Mouse (Mus musculus) layer of hippocampus, postnatal 10 days (tissue): Measurements from ENCODE around the gene Crybb2. TPM values are rescaled to one million over a fixed set of nuclear protein-coding genes. Genes with fewer than 3 reads are reported as not detected.

Experiments
- DNase-seq, 2 experiments: peaks; one replicate each; pipeline ENCODE4 v3.0.0; 2021; ENCODE audit warnings: low spot score in 2 of 2
- total RNA-seq, 2 experiments: library from RNA; stranded (reverse); gene quantifications; 2 replicates each; pipeline ENCODE4 v1.2.3; 2021

Gene Crybb2
- total RNA-seq, 2 experiments from 2014 or later: not detected

DNA sequence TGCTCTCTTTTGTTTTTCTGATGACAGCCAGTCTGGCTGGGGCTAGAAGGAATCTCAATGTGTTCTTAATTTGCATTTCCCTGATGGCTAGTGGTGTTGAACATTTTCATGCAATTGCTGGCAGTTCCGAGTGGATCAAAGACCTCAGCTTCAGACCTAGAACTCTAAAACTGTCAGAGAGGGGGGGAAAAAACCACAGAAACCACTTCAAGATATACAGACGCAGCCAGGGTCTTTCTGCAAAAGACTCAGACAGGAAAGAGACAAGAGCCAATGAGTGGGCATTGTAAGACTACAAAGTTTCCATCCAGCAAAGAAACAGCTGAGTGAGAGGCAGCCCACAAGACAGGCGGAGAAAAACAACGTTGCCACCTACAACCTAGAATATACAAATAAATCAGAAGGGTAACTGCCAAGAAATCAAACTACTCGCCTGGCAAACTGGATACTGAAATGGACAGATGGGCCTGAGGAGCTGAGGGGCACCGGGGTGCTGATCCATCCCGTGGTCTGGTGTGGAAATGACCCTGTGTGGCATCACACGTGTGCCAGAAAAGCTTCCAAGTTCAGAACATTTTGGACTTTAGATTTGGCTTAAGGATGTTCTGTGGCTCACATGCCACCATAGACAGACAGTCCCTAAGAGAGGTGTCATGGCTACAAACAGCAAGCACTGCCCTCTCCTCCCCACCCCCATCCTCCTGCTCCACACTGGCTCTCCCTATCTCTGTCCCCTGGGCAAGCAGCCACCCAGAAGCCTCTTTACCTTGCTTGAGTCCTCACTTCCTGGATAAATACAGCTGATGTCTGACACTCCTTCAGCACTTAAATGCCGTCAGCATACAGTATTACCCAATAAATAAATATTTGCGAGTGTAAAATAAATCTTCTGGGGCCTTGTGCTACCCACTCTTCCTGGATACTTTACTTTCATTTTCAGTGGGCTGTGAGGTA, 34.5 kb downstream of the Crybb2 start:
- no peak for DNase-seq

DNA sequence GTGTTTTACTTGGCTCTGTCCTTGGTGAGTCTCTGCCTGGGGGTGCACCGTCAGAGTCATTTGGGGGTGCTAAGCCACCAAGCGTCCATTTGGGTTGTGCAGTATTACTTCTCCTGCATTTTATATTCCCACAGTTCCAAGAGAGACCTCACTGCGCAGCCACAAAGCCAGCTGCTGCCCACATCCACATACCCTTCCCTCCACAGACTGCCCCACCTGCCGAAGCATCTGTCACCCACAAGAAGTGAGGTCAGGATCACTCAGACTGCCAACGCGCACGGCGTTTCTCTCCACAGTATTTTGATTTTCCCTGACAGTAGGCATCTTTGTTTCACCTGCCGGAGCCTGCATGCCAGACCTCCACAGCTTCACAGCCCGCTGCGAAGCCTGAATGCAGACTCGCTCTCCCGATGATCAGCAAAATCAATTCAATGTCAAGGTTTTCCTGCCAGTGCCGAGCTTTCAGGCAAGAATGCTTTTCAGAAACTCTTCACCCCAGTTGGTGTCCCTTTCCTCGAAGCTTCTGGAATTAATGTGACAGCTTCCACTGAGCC, 38.6 kb downstream of the Crybb2 start:
- DNase-seq: no peak

DNA sequence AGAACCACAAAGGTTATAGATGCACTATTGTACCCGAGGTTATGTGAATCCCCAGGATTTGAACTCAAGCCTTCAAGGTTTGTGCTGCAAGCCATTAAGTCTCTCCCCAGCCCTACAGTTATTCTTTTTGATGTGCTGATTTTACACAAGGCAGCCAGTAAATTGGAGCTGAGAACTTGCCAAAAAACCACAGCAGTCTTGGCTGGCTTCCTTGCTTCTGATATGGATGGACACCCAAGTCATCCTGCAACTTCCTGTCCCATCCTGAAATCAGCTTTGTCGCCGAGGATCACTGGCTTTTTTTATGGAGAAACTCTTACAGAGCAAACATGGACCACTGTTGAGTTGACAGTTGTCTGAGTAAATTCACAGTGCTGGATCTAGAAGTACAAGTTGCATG, 39.8 kb downstream of the Crybb2 start:
- no peak for DNase-seq

DNA sequence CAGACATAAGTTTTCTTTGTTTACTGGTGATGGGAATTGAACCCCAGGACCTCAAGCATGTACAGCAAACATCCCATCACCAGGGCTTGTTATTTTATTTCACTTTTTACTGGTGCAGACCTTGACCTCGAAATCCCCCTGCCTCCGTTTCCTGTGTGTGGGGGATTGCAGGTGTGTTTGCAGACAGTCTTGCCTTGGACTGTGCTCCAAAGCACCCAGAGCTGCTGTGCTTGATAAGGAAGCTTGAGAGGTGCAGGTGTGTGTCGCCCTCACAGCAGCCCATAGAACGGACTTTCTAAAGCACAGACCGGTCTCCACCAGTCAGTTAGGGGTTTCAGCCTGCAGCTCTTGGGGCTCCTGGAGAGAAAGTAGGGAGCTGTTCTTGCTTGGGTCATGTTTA, 43.2 kb downstream of the Crybb2 start:
- no peak for DNase-seq

DNA sequence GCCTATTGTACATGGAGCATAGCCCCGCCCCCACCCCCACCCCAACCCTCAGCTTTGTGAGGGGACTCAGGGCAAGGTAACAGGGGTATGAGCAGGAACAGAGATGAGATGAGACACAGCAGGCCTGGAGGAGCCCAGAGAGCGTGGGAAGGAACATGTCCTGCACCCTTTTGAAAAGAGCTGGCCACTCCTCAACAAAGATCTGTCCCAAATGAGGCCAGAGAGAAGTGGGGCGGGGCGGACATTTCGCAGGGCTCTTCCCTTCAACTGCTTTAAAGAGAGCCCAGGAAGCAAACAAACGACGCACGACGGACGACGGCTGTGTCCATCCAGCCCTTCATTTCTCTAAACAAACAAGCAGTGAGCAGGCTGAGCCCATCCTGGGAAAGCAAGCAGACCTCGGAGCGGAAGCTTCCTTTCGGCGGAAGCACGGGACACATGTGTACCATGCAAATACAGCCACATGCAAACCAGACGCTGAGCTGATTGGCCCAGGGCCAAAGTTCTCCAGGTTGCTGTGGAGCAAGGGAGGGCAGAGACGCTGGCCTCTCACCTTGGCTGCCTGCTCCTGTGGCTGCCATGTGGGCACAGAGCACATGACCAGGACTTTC, 45.7 kb downstream of the Crybb2 start:
- DNase-seq: no peak

DNA sequence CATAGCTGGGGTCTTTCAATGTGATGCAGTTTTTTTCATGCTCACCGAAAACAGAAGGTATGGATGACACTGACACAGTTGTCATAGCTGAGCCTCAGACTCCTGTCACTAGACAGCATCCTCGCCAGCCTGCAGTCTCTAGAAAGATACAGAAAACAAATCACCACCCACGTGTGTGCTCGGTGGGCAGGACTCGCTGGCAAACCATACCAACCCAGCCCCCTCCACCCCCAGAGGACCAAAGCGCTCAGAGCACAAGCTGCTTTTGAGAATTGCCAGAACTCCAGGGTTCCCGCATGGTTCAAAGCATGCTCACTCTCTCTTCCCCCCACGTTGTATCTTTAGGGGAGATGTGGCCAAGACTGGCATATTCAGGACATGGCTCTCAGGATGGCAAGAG, 51.7 kb downstream of the Crybb2 start:
- DNase-seq: peak; percentile 56 to 72

DNA sequence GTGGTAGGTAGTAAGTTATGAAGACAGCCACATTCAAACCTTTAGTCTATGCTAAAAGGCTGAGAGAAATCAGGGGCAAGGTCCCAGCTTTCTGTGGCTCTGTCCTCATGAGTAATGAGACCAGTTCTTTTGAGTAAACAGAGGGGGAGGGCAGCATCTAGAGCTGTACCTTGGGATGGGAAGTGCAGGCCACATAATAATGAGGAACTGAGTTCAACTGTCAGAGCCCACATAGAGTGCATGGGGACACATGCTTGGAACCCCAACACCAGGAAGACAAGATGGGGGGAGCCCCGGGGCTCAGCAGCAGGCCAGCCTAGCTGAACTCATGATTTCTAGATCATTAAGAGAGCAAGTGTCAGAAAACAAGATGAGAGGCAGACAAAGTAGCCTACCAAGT, 52.9 kb downstream of the Crybb2 start:
- no peak for DNase-seq

DNA sequence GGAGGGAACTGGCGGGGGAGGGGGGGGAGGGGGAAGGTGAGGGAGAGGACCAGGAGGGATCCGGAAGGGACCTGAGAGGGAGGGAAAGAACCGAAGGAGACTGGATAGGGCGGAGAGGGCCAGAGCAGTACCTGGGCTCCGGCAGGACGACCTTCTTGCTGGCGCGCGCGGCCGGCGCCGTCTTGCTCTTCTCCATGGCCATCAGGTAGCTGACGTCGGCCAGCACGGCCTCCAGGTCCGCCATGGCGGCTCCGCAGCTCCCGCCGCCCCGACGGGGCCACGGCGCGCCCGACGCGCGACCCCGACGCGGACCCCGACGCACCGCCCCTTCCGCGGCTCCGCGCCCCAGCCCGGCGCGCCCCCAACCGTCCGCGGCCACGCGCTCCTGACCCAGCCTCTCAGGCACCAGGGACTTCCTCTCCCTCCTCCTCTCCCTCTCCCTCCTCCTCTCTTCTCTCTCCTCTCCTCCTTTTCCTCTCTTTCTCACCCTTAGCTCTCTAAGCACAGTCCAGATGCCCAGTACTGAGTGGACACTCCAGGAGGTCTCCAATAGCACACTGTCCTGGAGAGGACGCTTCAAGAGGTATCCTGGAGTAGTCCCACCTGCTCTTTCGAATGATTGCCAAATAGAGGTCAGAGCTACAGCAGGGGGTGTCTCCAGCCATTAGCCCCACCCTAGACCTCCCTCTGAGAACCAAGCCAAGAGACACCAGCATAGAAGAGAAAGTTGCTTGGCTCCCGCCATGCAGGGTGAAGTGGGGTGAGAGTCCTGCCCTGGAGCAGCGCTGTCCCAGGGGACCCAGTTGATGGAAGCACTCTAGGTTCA, 54.5 kb downstream of the Crybb2 start, which contains the start of gene Grk3:
Gene Grk3 (minus strand): TSS at position 556 of the 826 bp plus-strand sequence.
- peak; percentile 65 to 80 for DNase-seq

DNA sequence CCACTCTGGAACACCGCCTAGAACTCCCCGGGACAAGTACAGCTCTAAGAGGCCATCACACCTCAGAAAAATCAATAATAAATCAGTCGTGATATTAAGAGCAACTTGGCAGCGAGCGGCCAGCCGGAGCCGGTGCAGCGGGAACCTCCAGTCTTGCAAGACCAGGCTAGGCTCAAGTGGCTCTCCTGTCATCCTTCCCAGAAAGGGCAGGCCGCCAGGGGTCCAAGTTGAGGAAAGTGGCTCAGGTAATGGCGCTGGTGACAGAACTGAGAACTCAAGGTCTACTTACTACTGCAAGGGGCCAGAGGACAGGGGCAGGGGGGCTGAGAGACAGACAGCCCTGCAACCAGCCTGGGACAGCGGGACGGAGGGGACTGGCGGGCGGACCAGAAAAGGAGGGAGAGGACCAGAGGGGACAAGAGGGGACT, 55.1 kb downstream of the Crybb2 start:
- peak; percentile 46 to 65 for DNase-seq

DNA sequence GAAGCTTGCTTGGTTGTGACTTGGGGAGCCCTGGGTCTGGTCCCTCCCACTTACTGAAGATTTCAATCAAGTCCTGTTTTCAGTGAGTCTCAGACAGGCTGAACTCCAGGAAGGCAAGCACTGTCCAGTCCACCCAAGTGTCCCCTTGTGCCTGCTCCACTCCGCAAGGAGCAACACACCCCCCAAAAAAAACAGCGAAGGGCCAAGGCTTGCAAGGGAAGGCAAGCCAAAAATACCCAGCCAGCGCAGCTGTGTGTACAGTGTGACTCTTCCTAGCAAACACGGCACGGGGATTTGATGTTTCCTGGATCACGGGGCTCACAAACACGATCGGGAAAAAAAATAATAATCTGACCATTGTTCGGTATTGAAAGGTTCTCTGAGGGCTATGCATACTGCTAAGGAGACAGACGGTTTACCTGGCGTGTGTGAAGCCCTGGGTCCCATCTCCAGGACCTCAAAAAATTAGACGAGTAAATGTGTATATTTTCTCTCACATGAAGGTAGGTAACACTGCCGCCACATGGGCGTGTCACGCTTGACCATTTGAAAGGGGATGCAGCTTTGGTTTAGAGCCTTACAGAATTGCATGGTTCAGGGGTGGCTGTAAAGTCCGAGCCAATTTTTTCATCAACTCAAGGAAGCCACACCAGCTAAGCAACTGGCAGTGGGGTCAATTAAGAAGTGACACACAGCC, 55.7 kb downstream of the Crybb2 start:
- DNase-seq: no peak

DNA sequence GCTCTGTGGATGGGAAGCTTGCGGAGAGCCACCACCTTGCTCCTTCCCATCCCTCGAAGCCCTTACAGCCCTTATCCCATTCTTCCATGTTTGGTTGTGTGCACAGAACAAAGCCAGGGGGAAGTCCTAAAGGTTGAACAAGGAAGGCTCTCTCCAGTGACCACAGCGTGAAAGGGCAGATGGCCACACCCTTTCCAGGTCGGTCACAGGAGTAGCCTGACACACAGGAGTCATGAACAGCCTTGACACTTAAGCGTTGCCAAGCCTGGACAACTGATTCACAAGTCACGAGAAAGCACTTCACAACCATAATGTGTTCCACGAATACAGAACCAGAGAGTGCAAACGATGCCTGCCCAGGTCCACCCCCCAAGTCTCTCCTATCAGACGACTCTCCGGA, 58.0 kb downstream of the Crybb2 start:
- no peak for DNase-seq

DNA sequence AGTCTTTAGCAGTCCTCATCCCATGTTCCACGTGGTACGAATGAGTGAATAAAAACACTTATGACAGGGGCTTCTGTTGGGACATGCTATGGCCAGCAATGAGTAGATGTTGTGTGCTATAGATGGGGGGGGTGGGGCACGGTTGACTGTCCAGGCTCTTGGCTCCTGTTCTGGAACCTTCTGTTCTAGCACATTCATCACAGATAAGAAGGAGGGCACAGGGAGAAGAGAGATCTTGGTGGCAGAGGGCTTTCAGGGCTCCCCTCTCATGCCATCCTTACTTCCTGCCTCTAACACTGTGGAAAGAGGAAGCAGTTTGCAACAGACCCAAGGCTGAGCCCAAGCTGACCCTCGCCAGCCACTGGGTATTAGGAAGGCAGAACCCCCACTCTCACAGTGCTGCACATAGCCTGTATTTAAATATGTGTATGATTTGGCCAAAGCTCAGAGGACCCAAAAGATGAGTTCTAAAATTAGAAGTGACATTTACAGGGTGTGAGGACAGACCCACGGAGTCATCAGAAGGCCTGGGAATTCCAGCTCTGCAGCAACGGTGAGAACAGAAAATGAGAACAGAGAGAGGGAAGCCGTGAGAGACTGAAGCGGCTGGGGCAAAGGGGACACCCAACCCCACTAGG, 60.6 kb downstream of the Crybb2 start:
- no peak for DNase-seq

DNA sequence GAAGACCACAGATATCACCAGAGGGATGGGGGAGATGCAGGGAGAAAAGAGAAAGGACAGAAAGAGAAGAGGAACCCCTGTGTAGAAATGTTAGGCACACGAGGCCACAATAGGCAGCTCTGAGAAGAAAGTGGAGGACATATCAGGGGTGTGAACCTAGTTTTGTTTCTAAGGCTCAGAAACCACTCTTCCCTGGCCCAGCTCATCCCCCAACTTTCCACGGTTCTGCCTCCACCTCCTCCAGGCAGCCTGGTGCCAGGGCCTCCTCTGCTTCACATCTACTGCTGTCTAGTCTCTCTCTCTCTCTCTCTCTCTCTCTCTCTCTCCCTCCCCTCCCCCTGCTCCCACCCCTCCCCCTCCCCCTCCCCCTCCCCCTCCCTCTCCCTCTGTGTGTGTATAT, 61.4 kb downstream of the Crybb2 start:
- no peak for DNase-seq

Other genes starting within 250 kb of the Crybb2 start
- gene Myo18b, start 173.8 kb downstream of the Crybb2 start, total RNA-seq: 1 to 10 TPM; 3.6 to 3.7 TPM
- gene Grk3, start 54.3 kb downstream of the Crybb2 start, total RNA-seq: 10 to 100 TPM; 63.3 to 73.1 TPM
- 1 to 10 TPM; 2.2 to 2.9 TPM for gene Crybb3, start 11.5 kb upstream of the Crybb2 start, total RNA-seq
- gene 2900026A02Rik, start 151.1 kb upstream of the Crybb2 start, total RNA-seq: 10 to 100 TPM; 55.4 to 56.9 TPM
- gene Tmem211, start 156.8 kb upstream of the Crybb2 start, total RNA-seq: under 1 TPM in 1 of 2 experiments, not detected in 1; 0.18 TPM
- 10 to 100 TPM; 72.2 to 77.7 TPM for gene Sgsm1, start 240.7 kb upstream of the Crybb2 start, total RNA-seq